Mouse (Mus musculus): ENCODE results near the gene Abhd12b. TPM values are rescaled to one million over a fixed set of nuclear protein-coding genes. Genes with fewer than 3 reads are reported as not detected.
"Not testable (repeated sequence)": the region's sequence is repeated elsewhere in the genome, so short reads cannot be mapped to it uniquely, and the experiment has no call there.

Abhd12b gene
- polyA plus RNA-seq, 1 experiment from 2014 or later: 0.12 TPM

GRCm38 (mm10) chr12:70137626-70138025 is 16.3 kb upstream of the Abhd12b start:
- H3K27ac ChIP-seq (ENCODE audit: low read depth): no peak overlapping the region
- no peaks in the 10 kb centered on the region for H3K36me3 ChIP-seq (ENCODE audit: insufficient read depth)
- DNase-seq: no peak
- H3K9me3 ChIP-seq (ENCODE audit: low read depth, low read length): no peaks in the 10 kb centered on the region
- H3K27me3 ChIP-seq (ENCODE audit: insufficient read depth, low read length): no peaks in the 10 kb centered on the region
- TF ChIP-seq CTCF (IDR thresholded peaks at IDR 0.05; ENCODE audit: low read depth): no peak
- ATAC-seq (ENCODE audit: insufficient read depth): no peak
- no peak overlapping the region for H3K4me2 ChIP-seq
- no peak overlapping the region for H3K9ac ChIP-seq
- H3K4me1 ChIP-seq (ENCODE audit: insufficient read depth): no peaks in the 10 kb centered on the region
- no peak overlapping the region for H3K4me3 ChIP-seq (ENCODE audit: low read depth, low read length)
- WGBS: 47% methylated on average over 9 of the region's 9 CpGs

- H3K9me3 ChIP-seq (ENCODE audit: low read depth, low read length): no peaks in the 10 kb centered on the region
- no peak for TF ChIP-seq CTCF (IDR thresholded peaks at IDR 0.05; ENCODE audit: low read depth)
- no peak overlapping the region for H3K4me3 ChIP-seq (ENCODE audit: low read depth, low read length)
- H3K27me3 ChIP-seq (ENCODE audit: insufficient read depth, low read length): no peaks in the 10 kb centered on the region
- no peak overlapping the region for H3K27ac ChIP-seq (ENCODE audit: low read depth)
- H3K36me3 ChIP-seq (ENCODE audit: insufficient read depth): no peaks in the 10 kb centered on the region
- peaks cover 2% of the 10 kb centered on the region; the same call in 1 of the 2 replicates for H3K4me1 ChIP-seq (ENCODE audit: insufficient read depth)
- ATAC-seq (ENCODE audit: insufficient read depth) (no peak), DNase-seq (no peak)
- no peak overlapping the region for H3K4me2 ChIP-seq
- no peak overlapping the region for H3K9ac ChIP-seq
- 63% methylated on average over 4 of the region's 4 CpGs for WGBS
Observed at GRCm38 (mm10) chr12:70139871-70140270, 14.1 kb upstream of the Abhd12b start.

GRCm38 (mm10) chr12:70140542-70140941 is 13.4 kb upstream of the Abhd12b start:
- no peaks in the 10 kb centered on the region for H3K36me3 ChIP-seq (ENCODE audit: insufficient read depth)
- no peak overlapping the region for H3K27ac ChIP-seq (ENCODE audit: low read depth)
- H3K9me3 ChIP-seq (ENCODE audit: low read depth, low read length): no peaks in the 10 kb centered on the region
- no peak overlapping the region for H3K9ac ChIP-seq
- H3K4me2 ChIP-seq: no peak overlapping the region
- H3K27me3 ChIP-seq (ENCODE audit: insufficient read depth, low read length): no peaks in the 10 kb centered on the region
- H3K4me3 ChIP-seq (ENCODE audit: low read depth, low read length): no peak overlapping the region
- no peak for TF ChIP-seq CTCF (IDR thresholded peaks at IDR 0.05; ENCODE audit: low read depth)
- ATAC-seq (ENCODE audit: insufficient read depth) (no peak), DNase-seq (no peak)
- 94% methylated on average over 5 of the region's 5 CpGs for WGBS
- peaks cover 9% of the 10 kb centered on the region; the same call in 1 of the 2 replicates for H3K4me1 ChIP-seq (ENCODE audit: insufficient read depth)

- ATAC-seq (ENCODE audit: insufficient read depth): no peak
- 79% methylated on average over 5 of the region's 5 CpGs for WGBS
Observed at GRCm38 (mm10) chr12:70140993-70141576, 12.9 kb upstream of the Abhd12b start.

GRCm38 (mm10) chr12:70144106-70144587 is 9.8 kb upstream of the Abhd12b start:
- not testable (repeated sequence) for H3K27me3 ChIP-seq (ENCODE audit: insufficient read depth, low read length); H3K36me3 ChIP-seq (ENCODE audit: insufficient read depth); H3K4me3 ChIP-seq (ENCODE audit: low read depth, low read length); H3K4me2 ChIP-seq; H3K9ac ChIP-seq; H3K9me3 ChIP-seq (ENCODE audit: low read depth, low read length)
- WGBS: 4% methylated on average over 3 of the region's 3 CpGs
- Histone ChIP-seq H3K27ac (ENCODE audit: low read depth) (peak overlapping the region; percentile 91), H3K4me1 (ENCODE audit: insufficient read depth) (peaks cover 13% of the 10 kb centered on the region)
- peak; percentile 88 for ATAC-seq (ENCODE audit: insufficient read depth)
- DNase-seq: peak; percentile 87

More at GRCm38 (mm10) chr12:70140993-70141576, 12.9 kb upstream of the Abhd12b start:
- no peak overlapping the region for H3K4me3 ChIP-seq (ENCODE audit: low read depth, low read length)
- H3K27me3 ChIP-seq (ENCODE audit: insufficient read depth, low read length): no peaks in the 10 kb centered on the region
- no peak for DNase-seq
- H3K4me2 ChIP-seq: no peak overlapping the region
- H3K9me3 ChIP-seq (ENCODE audit: low read depth, low read length): no peaks in the 10 kb centered on the region
- no peaks in the 10 kb centered on the region for H3K36me3 ChIP-seq (ENCODE audit: insufficient read depth)
- no peak for TF ChIP-seq CTCF (IDR thresholded peaks at IDR 0.05; ENCODE audit: low read depth)
- no peak overlapping the region for H3K27ac ChIP-seq (ENCODE audit: low read depth)
- no peak overlapping the region for H3K9ac ChIP-seq
- peaks cover 9% of the 10 kb centered on the region; the same call in 1 of the 2 replicates for H3K4me1 ChIP-seq (ENCODE audit: insufficient read depth)

- Histone ChIP-seq H3K9ac (no peak overlapping the region), H3K4me1 (ENCODE audit: insufficient read depth) (peaks cover 13% of the 10 kb centered on the region), H3K27ac (ENCODE audit: low read depth) (peak overlapping the region; percentile 91), H3K9me3 (ENCODE audit: low read depth, low read length) (no peaks in the 10 kb centered on the region), H3K4me3 (ENCODE audit: low read depth, low read length) (no peak overlapping the region), H3K27me3 (ENCODE audit: insufficient read depth, low read length) (no peaks in the 10 kb centered on the region), H3K4me2 (peak overlapping the region; percentile 30; the same call in 1 of the 2 replicates), H3K36me3 (ENCODE audit: insufficient read depth) (no peaks in the 10 kb centered on the region)
- 29% methylated on average over 20 of the region's 20 CpGs for WGBS
- peak; percentile 82 for TF ChIP-seq CTCF (IDR thresholded peaks at IDR 0.05; ENCODE audit: low read depth)
- DNase-seq: peak; percentile 89
- ATAC-seq (ENCODE audit: insufficient read depth): no peak
Observed at GRCm38 (mm10) chr12:70144637-70145448, 9.1 kb upstream of the Abhd12b start.

GRCm38 (mm10) chr12:70145586-70145985 is 8.4 kb upstream of the Abhd12b start:
- no peak overlapping the region for H3K9ac ChIP-seq
- H3K36me3 ChIP-seq (ENCODE audit: insufficient read depth): no peaks in the 10 kb centered on the region
- WGBS: 86% methylated on average over 6 of the region's 6 CpGs
- H3K27me3 ChIP-seq (ENCODE audit: insufficient read depth, low read length): no peaks in the 10 kb centered on the region
- no peak for DNase-seq
- no peak overlapping the region for H3K27ac ChIP-seq (ENCODE audit: low read depth)
- TF ChIP-seq CTCF (IDR thresholded peaks at IDR 0.05; ENCODE audit: low read depth): no peak
- no peaks in the 10 kb centered on the region for H3K9me3 ChIP-seq (ENCODE audit: low read depth, low read length)
- ATAC-seq (ENCODE audit: insufficient read depth): no peak
- peaks cover 13% of the 10 kb centered on the region for H3K4me1 ChIP-seq (ENCODE audit: insufficient read depth)
- no peak overlapping the region for H3K4me3 ChIP-seq (ENCODE audit: low read depth, low read length)
- H3K4me2 ChIP-seq: no peak overlapping the region
